Mouse (Mus musculus): Measurements from ENCODE around the gene Arl4c. TPM values are rescaled to one million over a fixed set of nuclear protein-coding genes. Genes with fewer than 3 reads are reported as not detected.

The Arl4c gene
- total RNA-seq, 2 experiments from 2014 or later = 5.9 to 6.9 TPM

DNA sequence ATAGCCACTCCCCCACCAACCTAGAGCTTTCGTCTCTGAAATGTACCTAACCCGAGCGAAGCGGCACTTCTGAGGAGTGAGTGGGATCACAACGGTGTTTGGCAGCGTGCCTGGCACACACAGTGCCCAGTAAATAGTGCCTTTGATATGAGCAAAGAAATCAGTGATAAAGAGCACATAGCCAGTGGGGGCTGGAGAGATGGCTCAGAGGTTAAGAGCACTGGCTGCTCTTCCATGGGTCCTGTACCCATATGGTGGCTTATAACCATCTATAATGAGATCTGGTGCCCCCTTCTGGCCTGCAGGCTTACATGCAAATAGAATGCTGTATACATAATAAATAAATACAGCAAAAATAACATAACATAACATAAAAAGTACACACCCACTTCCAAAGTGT is 3.0 kb upstream of the Arl4c start:
- intact Hi-C loops (cut with DNase I) = loop anchor here (1.0 to 5.0 kb wide), 3 partner anchors 143 to 348 kb away; no protein-coding TSS in a partner anchor
- peak; percentile 25 to 47 for DNase-seq

DNA sequence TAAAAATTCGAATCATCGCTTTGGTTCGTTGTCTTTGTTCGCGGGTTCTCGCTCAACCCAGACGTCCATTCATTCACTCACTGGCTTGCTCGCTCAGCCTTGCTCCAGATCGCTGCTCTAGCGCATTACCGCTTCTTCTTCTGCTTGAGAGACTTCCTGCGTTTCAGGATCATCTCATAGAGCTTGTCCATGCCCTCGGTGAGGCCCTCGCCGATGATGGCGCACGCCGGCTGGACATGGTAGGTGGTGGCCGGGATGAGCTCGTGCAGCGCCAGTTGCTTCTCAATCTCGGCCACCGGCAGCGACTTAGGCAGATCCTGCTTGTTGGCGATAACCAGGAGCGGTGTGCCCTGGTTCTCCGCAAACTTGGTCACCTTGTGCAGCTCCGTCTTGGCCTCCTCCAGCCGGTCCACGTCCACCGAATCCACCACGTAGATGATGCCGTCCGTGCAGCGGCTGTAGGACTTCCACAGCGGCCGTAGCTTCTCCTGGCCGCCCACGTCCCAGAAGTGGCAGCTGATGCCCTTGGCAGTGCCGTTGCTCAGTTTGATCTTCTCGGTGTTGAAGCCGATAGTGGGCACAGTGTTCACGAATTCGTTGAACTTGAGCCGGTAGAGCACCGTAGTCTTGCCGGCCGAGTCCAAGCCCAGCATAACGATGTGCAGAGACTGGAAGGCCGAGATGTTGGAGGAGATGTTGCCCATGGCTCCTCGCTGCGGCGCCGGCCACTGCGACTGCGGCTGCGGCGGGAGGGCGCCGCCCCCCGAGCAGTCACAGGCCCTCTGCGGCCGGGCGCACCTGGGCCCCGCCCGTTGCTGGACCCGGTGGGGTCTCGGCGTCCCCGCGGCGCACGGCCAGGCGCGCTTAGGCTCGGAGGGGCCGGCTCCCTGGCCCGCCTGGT is 810 bp downstream of the Arl4c start:
- DNase-seq = peak; percentile 49 to 56
- intact Hi-C loops (cut with DNase I) = loop anchor here (2.0 to 5.0 kb wide), 2 partner anchors 38 to 64 kb away; no protein-coding TSS in a partner anchor

DNA sequence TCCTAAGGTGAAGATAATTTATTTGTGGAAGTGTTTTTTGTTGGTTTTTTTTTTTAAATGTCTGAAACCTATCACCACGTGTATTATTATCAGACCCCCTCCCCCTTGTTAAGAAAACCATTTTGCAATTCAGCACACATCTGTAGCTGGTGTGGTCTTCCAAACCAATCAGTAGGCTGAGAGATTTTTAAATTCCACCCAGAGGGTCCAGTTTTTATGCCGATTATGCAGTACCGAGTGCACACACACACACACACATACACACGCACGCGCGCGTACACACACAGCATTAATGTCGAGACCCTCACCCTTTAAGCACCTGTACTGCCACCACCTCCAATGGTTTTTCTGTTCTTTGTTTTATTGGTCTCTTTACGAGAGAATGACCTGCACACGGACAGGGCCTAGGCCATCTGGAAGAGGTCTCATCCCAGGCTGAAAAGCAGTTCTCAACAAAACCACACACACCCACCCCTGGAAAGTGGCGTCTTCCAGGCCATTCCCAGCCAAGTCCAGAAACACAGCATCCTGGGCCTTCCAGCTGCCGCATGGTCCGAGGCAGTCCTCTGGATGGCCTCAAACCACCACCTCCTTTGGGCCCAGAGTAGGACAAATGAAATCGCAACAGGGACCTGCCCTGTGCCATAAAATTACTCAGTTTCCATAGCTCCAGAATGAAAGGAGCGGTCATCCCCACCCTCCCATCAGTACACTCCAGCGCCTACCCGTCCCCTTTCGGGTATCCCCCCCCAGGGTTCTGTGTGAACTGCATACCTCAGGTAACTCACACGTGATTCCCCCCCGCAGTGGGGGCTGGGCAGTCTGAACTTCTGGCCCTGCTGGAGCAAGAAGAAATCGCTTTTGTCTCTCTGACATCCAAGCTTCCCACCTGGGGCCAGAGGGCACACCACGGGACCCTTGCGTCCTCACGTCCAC is 1.9 kb downstream of the Arl4c start:
- DNase-seq = peak; percentile 22 to 25
- intact Hi-C loops (cut with DNase I) = loop anchor here (2.0 to 5.0 kb wide), 2 partner anchors 37 to 63 kb away; no protein-coding TSS in a partner anchor

DNA sequence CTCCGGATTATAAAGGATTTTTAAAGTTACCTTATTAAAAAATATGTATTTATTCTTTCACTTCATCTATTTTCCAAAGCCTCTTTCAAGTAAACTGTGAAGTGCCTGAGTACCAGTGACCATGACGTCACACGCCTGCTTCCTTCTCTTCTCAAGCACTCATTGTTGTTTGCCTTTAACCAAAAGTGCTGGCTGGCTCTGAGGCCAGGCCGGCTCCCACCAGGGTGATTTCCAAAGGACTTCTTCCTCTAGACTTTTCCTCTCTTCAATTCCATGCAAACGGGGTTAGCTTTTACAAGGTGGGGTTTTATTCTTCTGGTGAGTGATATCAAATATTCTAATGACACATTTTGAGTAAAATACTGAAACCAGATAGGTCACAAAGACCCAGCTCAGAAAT is 2.6 kb downstream of the Arl4c start:
- DNase-seq = peak; percentile 37 to 45
- intact Hi-C loops (cut with DNase I) = no loop called here

DNA sequence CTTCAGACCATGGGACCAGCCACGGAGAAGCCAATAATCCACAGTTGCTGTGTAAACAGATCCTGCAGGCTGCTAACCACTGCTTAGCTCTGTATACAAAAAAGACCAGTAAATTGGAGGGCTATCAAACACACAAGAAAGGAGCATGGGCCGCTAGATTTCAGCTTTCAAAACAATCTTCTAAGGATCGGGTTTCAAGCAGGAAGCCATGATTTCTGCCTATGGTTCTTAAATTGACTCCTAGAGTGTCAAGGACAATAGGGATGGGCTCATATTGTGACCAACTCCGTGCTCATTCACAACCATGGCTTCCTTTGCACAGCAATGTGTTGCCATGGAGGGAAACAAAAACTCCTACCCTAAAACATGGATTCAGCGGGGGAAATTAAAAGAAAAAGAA is 3.1 kb downstream of the Arl4c start:
- intact Hi-C loops (cut with DNase I) = no loop called here
- no peak for DNase-seq

DNA sequence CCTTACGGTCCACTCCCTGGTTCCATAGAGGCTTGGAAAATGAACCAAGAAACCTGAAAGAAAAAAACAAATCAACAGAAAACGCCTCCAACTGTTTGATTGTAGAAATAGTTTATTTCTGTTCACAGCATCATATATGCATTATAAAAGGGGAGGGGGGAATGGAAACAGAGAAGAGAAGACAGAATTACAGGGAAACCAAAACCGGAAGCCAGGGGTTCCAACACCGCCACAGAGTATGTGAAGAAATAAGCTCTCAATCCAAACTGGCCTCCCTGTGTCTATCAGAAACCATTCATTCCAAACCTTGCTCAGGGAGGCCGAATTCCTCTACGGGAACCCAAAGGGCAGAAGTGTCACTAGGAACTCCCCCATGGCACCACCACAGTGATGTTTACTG is 3.9 kb downstream of the Arl4c start:
- no peak for DNase-seq
- intact Hi-C loops (cut with DNase I) = no loop called here

DNA sequence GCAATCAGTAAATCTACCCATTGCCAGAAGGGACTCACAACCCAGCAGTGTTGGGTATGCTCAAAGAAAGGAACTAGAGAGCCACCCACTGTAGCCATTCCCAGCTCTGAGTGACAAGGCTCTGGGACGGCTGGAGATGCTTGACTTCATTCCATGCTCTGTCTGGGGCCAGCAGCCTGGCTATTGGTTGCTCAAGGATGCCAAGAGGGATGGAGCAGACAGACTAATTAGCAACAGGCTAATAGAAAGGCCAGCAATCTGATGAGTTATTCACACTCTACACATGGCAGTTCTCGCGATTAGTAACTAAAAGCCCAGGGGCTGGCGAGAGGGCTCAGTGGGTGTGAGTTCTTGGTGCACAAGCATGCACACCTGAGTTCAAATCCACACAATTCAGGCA is 5.6 kb downstream of the Arl4c start:
- intact Hi-C loops (cut with DNase I) = no loop called here
- no peak for DNase-seq

DNA sequence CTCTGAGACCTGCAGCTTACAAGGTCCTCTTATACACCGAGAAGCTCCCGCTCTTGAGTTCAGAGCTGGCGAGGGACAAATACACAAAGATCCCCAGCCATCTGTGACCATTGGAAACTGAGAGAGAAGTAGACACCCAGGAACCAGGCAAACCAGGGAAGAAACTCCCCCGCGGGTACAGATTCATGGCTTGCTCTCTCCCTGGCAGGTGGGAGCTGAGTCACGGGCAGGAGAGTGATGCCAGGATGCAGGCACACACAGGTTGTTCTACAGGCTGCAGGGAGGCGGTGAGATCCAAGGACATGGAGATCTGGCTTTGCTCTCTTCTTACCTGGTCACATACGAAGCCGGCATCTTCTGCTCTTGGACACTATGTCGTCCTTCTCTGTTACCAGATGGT is 7.7 kb downstream of the Arl4c start:
- DNase-seq = no peak
- intact Hi-C loops (cut with DNase I) = no loop called here

DNA sequence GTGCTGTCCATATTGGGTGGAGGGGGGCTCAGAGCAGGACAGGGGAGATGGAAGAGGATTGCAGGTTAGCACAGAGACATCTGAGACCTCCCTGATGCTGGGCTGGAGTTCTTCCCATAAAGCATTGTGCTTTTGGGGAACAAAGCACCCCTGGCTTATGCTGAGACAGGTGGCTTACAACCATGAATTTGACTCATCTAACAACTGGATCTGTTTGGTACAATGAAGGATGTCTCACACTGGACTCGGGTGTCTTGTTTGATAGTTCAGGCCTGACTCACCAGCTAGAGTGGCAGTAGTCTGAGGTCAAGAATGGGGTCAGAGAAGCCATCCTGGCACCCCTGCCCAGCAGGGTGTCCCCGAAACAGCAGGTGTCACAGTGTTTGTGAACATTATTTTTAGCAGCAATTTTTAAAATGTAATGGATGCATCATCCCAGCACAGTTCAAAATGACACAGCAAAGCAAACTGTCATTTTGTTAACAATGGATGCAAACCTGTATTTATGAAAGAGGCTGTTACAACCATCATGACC is 9.7 kb downstream of the Arl4c start:
- intact Hi-C loops (cut with DNase I) = no loop called here
- DNase-seq = no peak

DNA sequence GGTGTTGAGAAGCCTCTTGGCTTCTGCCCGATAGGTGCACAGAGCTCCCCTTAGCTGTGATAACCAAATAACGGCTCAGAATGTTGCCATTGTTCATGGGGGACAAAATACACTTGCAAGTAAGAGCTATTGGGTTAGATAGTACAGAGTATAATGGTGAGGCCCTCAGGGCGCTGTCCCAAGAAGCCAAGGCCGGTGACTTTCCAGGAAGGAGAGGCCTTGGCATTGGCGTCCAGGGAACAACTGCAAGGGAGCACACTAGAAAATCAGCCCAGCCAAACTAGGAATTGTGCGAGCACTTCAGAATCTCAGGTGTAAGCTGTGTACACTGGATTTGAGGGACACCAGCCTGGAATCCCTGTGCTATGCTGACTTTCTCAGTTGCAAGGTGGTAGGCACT is 11.4 kb downstream of the Arl4c start:
- intact Hi-C loops (cut with DNase I) = no loop called here
- no peak for DNase-seq

DNA sequence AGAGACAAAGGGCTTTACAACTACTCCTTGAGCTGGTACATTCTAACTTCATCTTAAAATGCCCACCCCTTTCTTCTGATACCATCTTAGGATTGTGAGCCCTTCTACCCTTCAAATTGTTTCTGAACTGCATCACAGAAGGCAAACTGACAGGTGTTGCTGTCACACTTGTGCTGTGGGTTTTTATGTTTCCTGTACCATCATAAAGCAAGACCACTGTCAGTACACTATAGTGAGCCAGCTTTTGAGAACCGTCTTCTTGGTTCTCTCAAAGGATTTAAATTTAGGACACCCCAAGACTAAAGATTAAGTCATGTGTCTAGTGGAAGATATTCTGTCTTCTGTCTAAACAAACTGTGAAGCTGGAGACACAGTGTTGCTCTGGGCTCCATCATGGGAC is 17.3 kb downstream of the Arl4c start:
- intact Hi-C loops (cut with DNase I) = no loop called here
- DNase-seq = no peak

DNA sequence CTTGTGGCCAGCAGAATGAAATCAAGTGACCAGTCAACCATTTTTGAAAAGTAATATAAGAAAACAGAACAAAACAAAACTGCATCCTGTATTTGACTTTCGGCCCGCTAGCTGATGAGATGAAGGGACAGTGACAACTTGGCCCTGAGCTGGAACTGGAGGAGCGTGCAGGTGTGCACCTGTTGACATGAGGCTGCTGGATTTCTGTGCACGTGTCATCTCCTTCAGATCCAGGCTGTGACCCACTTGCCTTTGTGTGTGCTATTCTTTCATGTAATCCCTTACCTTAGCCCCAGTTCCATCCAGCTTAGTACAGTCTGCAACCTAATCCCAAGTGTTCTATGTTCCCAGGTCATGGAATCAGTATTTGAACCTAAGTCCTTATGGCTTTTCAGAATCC is 20.4 kb downstream of the Arl4c start:
- DNase-seq = no peak
- intact Hi-C loops (cut with DNase I) = no loop called here

DNA sequence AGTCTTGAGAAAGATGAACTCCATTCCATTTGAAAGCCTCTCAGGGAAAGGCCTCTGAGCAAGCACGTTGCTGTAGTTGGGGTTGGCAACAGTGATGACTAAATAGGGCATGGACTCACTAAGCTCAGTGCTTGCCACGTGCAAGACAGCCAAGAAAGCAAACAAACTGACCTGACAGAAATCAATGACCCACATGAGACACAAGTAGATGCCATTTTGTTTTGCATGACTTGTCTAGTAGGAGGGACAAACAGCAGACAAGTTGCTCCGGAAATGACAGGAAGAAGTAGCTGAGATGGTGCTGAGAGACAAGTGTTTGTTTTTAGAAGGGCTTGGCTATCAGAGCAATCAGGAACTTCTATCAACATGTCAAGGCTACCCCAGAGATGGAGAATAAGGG is 21.2 kb downstream of the Arl4c start:
- DNase-seq = no peak
- intact Hi-C loops (cut with DNase I) = no loop called here

DNA sequence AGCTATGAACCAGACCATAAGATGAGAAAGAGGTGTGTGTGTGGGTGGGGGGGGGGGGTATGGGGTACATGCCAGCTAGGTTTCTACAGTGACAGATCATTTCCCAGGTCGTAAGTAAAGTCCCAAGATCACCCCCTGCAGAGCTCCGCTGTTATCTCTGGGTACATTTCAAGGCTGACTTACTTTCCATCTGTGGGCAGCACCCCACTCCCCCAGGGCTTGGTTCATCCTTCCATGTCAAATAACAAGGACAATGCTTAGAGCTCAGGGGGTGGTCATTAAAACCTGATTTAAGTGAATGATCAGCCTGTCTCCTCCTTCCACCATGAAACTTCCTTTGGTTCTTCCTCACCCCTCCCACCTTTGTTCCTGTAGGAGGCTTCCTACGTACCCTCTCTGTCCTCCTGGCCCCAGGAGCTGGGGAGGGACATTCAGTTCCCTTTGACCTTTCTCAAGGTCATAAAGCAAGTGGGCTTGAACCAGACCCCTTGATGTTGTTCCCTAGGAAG is 23.7 kb downstream of the Arl4c start:
- DNase-seq = no peak
- intact Hi-C loops (cut with DNase I) = no loop called here

DNA sequence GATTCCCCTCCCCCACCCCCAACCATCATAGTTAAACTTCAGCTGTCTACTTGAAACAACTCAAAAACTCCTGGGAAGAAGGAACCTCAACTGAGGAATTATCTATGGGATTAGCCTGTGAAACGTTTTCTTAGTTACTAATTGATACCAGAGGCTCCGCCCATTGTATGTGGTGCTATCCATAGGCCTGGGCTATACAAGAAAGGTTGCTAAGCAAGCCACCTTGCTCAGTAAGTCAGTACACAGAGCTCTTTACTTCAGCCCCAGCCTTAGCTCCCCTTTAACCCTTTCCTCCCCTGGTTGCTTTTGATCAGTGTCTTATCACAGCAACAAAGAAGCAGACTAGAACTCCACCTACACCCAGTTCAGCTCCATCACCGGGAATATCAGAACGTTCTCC is 31.2 kb downstream of the Arl4c start:
- DNase-seq = no peak
- intact Hi-C loops (cut with DNase I) = no loop called here

DNA sequence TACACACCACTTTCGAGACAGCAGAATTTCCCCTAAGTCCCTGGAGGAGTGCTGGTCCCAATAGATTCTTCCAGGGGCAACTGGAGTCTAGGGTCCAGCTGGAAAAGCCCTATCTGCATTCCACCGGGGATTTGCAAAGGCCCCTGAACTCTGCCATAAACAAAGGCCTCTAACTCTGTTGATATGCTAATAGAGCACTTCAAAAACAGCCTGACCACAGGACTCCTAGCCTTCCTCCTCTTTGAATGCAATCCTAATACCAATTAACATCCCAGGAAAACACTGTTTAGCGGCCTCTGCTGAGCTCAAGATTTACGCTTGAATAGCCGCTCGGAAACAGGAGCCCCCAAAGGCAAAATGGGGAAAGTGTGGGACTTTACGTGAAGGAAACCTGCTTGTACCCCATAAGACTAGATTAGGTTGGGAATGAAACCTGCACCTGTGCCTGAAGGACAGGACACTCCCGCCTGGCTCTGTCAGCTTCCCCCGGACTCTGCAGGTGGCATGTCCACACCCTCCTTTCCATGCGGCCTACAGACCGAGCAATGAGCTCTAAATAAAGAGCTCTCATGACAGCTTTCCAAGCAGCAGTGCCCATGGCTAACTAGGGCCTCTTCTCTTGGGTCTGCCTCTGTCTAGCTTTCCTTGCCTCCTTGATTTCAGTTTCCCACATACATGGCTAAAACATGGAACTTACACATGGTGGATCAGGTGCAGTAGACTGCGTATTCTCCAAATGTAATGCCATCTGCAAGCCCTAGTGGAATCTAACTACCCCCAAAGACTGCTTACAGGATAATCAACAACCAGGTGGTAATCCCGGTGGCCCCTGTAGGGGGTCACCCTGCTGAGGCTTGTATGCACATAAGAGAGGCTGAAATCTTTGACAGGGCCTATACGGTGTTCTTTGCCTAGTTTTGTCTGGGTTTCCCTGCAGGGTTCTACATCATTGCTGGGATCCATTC is 32.9 kb downstream of the Arl4c start:
- intact Hi-C loops (cut with DNase I) = no loop called here
- no peak for DNase-seq

DNA sequence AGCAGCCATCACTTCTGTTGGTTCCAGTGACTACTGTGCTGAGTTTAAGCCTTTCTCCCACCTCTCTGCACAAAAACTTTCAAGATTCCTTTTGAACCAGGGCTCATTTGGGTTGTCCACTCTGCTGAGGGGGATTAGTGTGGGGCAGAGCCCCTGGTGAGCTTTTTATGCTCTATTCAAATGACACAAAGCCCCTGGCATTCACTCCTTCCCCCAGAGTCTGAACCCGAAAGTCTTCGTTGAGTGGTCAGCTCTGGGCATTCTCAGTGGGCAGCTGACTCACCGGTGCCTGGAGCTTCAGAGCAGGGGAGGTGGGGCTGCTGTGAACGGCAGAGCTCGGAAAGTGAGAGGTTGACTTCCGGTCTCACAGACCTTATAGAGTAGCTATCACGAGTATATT is 33.7 kb downstream of the Arl4c start:
- intact Hi-C loops (cut with DNase I) = no loop called here

DNA sequence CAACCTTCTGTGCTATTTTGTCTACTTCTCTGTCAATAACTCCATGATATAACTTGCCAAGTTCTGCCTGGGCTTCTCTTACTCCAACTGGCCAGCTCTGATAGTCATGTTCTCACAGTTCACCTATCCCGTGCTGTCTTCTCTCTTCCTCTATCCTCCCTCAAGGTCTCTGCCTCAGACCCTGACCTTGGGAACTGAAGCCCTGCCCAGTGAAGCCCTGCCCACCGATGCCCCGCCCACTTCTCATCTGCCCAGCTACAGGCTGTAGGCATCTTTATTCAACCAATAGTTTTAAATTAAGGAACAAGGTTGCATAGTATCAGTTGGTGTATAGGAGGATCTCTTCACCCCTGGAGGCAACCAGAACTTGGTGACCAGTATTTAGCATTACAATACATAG is 37.4 kb downstream of the Arl4c start:
- intact Hi-C loops (cut with DNase I) = no loop called here
- no peak for DNase-seq

More for the DNA sequence above, 33.7 kb downstream of the Arl4c start:
- DNase-seq = no peak

DNA sequence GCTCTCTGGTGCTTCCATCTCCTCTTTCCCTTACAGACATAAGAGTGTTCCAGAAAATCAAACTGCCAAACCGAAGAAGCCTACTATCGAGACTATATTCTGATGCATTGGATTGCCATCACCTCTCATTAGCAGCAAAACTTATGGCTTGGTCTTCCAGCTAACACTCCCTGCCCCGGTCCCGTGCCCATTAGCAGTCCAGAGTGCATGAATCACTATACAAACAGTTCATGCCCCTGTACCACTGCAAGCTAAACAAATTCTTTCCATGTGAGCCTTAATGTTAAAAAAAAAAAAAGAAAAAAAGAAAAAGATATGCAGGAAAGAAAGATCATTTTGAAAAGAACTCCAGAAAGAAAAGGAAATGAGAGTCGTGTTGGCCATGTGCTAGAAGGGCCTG is 39.3 kb downstream of the Arl4c start:
- no peak for DNase-seq
- intact Hi-C loops (cut with DNase I) = loop anchor here (2.0 kb wide), 1 partner anchor 38 kb away; no protein-coding TSS in a partner anchor

DNA sequence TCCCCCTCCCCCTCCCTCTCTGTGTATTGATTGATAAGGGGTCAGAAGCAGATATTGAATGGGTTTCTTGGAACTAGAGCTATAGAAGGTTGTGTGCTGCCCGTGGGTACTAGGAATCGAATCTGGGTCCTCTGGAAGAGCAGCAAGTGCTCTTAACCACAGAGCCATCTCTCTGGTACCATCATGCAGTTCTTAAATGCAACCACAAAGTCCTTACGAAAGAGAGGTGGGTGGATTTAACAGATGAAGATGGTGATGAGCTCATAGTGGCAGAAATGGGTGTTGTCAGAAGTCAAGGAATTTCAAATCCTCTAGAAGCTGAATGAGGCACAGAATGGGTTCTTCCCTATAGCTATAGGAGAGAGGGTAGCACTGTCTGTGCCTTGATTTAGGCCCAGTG is 40.8 kb downstream of the Arl4c start:
- intact Hi-C loops (cut with DNase I) = no loop called here
- DNase-seq = no peak

All from heart, postnatal 36 days (tissue).